Mouse (Mus musculus) T-helper 2 cell (primary cell): ENCODE measurements around the gene Klrb1b.

Source experiments
- in situ Hi-C: fragments of 300-600 bp; cut with MboI, MseI; formaldehyde crosslinking; loops from one replicate; pipeline ENCODE4 v1.15.1; 2025; ENCODE audit warnings: high pct_unique_total_duplicates

The Klrb1b gene

DNA sequence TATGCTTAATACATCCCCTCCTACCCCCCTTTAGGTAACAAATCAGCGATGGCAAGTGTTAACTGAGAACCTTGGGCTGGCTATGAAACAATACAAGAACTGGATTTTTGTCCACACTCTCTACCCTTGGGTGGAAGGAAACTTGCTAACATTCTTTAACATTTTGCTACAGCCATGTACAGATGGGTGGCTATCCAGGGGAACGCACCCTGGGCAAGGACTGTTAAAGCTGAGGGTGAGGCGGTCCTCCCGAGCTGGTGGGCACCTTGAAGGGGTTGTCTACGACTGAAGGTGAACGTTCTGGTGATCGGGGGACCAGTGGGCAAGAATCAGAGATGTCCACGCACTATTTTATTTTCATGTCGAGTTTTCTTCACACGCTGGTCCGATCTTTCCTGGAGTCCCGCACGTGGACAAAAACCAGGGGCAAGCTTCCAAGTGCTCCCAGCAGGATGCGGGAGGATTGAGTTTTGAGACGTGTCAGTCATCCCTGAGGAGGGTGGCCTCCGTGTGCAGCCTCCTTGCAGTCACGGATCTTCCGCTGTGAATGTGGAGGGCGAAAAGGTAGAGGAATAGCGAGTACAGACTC is 16.3 kb upstream of the Klrb1b start:
- in situ Hi-C loops, result loop anchor here (5.0 kb wide), 2 partner anchors 45 to 80 kb away; no protein-coding TSS in a partner anchor

DNA sequence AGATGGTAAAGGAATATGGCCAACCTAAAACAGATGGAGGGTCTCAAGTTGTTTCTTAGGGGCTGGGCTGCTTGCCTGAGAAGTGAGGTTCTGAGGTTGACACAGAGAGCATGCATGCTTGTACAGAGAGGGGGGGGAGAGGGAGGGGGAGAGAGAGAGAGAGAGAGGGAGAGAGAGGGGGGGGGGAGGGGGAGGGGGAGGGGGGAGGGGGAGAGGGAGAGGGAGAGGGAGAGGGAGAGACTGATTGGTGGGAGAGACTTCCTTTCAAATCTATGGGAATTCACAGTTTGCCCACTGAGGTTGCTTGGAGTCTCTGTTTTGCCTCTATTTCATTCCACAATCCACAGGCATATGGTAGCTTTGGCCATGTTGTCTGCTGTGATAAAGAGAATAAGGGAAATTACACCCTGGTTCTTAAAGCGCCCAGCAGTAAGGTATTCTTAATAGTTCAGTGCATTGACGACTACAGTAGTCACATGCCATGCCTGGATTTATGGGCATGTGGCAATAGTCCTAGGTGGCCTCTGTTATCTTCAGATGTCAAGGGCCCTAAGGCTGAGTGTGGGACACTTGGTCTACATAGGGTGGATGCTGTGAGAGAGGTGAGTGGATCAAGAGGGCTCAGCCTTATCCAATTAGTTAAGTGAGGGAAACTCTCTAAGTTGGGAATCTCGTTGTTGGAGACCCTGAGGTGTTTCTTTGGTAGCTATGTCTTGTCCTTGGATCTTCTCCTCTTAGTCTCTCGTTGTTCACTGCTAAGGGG is 15.4 kb upstream of the Klrb1b start:
- in situ Hi-C loops, result loop anchor here (5.0 kb wide), 2 partner anchors 44 to 79 kb away; no protein-coding TSS in a partner anchor

DNA sequence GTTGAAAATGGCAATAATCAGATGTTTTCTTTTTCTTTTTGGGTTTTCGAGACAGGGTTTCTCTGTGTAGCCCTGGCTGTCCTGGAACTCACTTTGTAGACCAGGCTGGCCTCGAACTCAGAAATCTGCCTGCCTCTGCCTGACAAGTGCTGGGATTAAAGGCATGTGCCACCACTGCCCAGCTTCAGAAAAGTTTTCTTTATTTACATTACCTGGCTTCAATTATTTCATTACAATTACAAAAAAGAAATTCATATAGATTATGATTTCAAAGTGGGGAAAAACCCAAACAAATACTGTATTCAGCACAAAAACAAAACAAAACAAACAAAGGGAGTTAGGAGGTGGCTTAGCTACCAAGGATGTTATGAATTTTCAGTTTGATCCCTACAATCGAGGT is 14.5 kb upstream of the Klrb1b start:
- in situ Hi-C loops, result loop anchor here (5.0 kb wide), 2 partner anchors 43 to 78 kb away; no protein-coding TSS in a partner anchor

DNA sequence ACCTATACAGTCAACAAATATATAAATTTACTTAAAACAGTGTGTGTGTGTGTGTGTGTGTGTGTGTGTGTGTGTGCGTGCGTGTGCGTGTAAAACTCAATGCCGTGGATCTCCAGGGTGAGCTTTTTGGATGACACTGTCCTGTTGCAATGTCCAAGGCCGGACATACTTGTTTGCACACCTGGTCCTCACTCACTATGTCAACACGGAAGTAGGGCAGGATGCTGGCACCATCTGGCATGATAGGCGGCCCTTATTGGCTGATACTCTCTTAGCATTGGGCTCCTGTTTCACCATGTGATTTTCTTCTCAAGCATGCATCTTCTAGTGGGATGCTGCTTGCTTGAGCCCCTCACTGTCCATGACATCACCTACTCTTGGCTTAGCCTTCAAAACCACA is 13.8 kb upstream of the Klrb1b start:
- in situ Hi-C loops, result loop anchor here (5.0 kb wide), 2 partner anchors 43 to 78 kb away; no protein-coding TSS in a partner anchor

DNA sequence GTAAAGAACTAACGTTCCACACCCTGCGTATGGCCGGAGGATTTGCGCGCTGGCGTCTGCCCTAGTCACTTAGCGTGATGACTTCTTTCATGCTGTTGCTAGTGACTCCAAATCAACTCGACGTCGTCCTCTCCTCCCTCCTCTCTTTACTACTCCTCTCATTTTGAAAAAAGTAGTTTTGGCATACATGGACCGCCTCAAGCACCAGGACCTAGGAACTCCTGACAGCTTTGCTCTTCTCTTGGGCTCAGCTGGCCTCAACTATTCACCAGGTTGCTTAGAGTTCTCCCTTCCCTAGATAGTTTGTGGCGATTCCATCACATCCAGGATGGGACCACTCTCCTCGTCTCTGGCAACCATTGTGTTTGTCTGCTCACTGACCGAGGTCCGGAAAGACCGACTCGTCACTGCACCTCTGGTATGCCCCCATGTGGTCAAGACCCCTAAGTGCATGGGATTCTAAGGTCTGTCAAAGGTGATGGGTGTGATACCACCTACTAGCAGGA is 13.2 kb upstream of the Klrb1b start:
- in situ Hi-C loops, result no loop called here

DNA sequence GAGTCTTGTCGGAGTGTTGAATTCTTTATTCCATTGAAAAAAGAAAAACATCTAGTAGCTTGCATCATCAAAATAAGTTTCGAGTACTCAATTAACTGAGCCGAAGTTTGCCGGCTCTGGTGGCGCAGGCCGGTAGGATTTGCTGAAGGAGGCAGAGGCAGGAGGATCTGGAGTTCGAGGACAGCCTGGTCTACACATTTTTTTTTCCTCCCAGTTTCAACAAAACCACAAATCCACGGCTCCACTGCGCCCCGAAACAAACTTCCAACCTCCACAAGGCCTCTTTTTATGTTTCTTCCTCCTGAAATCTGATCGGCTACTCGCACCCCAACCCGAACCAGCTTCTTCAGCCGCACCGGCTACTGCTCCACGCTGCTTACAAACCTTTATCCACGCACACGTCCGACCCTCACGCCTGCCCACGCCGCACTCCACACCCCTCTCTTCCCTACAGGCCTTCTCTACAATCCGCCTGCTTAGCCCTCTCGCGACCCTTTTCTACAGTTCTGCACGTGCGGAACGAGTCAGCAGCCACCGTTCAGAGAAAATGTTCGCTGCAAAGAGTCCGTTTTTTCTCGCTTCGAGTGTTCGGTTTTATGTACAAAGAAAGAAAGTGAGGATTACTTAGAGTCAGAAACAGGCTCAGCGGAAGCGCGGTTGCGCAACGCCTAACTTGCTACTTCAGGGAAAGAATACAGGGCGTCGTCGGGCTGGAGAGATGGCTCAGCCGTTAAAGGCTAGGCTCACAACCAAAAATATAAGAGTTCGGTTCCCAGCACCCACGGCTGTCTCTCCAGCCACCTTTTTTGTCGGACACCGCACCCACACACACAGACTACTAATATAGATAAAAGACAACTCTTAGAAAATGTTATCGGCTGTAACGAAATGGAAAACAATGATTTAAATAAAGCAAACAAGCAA is 12.5 kb upstream of the Klrb1b start:
- in situ Hi-C loops, result no loop called here

DNA sequence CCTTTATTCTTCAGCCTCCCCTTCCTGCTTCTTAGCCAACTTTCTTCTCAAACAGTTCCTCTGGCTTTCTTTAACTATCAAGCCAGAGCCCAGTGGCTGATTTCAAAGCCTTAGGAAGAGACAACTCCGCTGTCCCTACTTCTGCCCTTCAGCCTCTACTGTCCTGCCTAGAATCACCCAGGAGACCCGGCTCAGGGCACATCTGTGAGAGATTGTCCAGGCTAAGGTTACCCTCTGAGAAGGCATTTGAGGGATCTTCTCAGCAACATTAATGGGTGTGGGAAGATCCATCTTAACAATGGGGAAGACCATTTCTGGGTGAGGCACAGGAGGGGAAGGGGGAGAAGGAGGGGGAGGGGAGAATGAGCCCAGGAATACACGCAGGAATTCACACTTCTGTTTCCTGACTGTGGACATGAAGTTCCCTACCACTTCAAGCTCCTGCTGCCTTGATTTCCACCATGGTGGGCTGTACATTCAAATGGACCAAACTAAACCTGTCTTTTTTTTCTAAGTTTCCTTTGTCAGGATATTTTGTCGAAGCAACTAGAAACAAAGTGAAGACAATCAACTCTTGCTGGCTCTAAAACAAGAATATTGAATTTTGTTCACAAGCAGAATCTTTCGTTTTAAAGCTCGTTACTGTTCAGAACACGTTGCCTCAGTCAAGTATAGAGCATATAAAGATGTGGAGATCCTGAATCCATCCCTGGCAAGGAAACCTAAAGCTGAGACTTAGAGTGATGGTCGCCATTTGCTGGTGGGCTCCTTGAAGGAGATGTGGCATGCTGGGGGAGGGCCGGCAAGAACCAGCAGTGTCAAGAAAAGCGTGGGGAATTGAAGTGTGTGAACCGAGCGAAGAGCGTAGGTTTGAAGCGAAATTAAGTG is 11.6 kb upstream of the Klrb1b start:
- in situ Hi-C loops, result no loop called here

DNA sequence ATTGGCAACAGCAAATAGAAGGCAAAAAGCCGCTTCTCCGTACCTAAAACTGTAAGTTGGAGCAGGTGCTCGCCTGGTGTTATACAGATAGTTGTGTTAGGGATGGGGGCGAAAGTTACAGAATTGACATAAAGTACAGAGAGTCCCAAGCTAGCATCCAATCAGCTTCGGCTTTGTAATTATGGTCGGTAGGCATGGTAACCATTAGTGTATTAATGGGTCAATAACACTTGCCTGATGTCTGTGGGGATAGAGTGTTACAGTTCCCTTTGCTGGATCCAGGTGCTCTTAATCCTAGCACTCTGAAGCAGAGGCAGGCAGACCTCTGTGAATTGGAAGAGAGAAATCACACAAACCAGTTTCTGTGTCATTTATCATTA is 10.8 kb upstream of the Klrb1b start:
- in situ Hi-C loops, result no loop called here

DNA sequence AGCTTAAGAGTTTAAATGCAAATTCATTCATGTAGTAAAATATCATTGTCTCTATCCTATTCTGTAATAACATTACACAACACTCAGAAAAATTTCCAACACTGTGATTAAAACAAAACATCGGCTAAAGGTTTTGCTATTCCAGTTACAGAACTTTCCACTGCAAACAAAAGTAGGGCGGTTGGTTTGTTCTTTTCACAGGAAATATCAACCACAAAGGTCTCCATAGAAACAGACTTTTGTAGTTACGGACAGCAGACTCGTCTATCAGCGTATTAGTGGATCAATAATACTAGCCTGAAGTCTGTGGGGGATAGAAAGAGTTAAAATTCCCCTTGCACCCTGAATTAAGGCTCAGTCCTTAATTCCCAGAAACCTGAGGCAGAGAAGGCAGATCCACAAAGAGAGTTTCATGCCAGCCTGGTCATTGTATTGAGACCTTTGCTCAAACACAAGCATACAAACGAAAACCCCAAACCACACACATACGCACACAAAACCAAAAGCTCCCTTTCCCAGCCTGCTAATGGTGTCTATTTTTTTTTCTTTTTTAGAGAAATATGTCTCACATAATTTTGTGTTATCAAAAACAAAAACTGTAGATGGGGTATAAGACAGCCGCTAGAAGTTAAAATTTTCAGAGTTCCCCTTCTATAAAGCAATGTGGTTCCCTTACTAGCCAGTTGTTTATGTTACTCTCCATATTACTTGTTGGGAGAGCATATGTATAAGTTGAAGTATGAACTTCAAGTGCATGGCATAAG is 10.2 kb upstream of the Klrb1b start:
- in situ Hi-C loops, result no loop called here

DNA sequence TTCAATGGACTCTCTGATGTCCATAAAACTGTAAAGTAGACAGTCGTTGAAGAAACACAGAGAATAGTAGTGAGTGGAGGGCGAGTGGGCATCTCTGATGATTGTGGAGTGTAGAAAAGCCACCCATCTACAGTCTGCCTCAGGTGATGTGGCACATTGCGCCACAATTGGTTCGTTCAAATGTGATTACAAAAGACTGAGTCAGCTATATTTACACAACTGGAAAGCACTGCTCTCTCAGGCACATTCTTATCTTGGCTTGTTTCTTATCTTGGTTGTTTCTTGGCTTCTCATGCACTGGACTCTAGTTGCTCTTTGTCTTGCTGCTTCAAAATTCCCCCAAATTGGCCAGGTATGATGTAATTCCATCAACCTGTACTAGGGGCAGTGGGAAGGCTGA is 9.4 kb upstream of the Klrb1b start:
- in situ Hi-C loops, result no loop called here

DNA sequence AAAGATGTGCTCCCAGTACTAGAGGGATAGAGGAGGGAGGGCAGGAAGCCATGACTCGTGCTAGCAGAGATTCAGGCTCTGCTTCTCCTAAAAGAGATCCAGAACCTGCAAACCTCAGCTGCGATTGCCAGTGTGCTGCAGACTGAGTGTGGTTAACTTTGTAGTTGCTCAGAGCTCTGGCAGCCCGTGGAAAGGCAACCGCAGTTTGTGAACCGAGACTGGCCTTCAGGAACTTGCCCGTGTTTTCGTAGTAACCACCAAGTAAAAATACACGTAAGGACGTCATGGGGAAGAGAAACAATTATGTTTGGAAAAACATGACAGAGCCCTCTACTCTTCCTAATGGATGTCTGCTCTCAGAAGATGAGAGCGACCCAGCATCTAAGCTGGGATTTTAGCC is 6.9 kb upstream of the Klrb1b start:
- in situ Hi-C loops, result no loop called here

DNA sequence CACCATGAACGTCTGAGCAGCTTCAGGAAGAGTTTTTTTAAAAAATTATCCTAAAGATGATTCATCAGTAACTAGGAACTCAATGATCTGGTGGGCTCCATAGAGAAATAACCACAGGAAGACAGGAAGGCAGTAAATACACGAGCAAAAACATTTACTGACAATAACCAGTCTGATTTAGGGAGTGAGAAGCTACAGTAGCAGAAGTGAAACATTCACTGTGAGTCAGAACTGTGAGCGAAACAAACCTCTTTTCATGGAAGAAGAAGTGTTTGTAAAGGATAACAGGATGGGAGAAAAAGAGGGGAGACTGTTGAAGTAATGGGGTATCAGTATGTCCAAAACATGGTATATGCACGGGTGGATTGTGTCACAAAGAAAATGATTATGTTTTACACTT is 3.7 kb upstream of the Klrb1b start:
- in situ Hi-C loops, result no loop called here

DNA sequence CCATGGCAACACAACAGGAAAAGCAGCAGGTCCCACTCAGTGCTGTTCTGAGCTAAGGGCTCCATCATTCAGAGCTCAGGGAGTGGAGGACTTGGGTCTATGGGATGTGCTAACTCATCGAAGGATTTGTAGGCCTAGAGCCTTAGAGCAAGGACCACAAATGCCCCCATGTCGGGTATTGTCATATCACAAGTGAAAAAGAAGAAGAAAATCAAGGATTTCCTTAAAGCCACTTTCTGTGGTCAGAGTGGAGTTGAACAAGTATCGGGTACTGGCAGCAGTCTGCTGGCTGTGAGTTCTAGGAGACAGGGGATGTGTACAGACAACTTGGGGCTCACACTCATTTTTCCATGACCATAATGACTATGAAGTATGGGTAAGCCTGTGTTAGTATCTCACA is 650 bp upstream of the Klrb1b start:
- in situ Hi-C loops, result no loop called here

DNA sequence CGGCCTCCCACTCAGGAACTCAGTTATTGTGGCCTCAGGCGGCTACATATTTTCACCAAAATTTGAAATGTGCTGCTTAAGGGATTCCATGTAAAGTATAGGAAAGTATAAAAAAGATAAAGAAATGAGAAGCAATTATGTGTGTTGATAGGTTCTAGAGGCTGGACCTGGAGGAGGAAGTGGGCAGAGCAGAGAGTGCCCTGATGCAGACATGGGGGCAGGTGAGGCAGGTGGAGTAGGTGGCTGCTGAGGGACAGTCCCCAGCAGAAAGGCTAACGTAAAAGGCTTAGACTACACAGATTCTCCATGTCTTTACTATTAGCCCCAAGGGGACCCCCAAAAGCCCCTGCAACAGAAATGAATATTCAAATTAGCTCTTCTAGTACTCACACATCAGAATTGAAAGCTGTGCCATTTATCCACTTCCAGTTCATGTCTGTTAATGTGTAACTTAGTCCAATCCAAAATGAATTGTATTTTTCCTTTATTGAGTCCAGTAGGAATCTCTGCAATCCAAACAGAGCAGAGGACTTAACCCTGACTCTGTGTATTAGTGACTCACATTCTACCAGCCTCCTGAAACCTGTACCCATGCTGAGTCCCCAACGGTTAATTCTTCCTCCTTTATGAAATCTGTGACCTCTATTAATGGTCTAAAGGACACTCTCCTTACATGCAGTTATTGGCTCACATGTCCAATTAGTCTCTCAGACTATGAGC is 7.9 kb downstream of the Klrb1b start:
- in situ Hi-C loops, result no loop called here

DNA sequence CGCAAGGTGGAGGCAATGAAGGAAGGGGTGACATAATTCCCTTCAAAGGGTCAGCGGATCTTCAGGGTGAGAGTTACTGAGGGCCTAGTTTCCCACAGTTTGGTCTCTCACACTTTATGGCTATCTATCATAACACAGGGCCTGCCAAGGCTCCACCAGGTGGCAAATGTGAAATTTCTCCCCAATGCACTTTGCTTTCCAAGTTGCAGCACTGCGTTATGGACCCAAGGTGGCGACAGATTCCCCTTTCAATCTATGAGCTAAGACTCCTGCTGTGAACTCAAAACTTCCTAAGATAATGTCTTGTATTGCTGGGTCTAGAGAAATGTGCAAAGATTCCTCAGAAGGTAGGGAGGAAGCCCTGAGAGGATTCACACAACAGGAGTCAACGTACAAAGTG is 17.6 kb downstream of the Klrb1b start:
- in situ Hi-C loops, result no loop called here

DNA sequence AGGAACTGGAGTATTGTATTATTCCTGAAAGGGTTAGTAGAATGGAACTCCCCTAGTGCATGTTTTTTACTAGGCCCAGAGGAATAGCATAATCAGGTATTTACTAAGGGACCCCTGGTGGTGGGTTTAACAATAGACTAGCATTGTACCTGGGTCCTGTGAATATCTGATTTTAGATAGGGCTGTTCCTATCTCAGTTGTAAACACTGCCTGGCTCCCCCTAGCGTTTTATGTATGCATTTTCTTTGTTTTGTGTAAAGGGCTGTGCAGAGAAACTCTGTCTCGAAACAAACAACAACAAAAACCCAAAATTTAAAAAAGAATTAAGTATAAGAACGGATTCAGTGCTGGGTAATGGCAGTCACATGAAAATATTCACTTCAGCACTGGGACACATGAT is 19.1 kb downstream of the Klrb1b start:
- in situ Hi-C loops, result no loop called here

DNA sequence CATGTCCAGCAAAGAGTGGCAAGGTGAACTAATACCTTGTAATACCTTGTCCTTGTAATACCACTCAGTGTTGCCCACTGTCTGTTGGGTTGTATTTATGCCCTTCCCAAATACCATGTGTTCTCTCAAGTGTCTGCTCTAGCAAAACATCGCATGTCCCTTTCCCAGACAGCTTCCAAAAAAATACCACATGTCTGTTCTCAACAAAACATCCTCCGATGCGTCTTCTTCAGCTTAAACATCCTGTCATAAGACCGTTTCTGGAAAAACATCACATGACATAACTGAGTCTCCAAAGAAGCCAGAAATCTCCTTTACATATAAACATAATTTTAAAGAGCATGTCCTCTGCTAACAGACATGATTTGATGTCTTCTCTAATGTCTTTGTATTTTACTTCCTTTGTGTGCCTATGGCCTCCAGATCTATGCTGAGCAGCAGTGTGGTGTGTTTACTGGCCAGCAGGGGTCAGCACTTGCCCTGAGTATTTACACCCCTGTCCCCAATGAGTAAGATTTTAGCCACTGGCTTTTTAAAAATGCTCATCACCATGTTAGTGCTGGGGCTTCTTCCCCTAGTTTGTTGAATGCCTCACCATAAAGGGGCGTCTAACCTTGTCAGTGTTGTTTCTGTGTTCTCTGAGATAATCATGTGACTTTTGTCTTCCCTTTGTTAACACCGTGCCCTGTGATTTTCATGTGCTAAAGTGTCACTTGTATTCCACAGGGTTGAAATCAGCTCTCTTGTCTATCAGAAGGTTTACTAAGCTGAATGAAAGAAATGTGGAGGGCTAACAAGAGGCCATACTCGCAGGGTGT is 21.1 kb downstream of the Klrb1b start:
- in situ Hi-C loops, result loop anchor here (5.0 kb wide), 1 partner anchor 43 kb away; no protein-coding TSS in a partner anchor

DNA sequence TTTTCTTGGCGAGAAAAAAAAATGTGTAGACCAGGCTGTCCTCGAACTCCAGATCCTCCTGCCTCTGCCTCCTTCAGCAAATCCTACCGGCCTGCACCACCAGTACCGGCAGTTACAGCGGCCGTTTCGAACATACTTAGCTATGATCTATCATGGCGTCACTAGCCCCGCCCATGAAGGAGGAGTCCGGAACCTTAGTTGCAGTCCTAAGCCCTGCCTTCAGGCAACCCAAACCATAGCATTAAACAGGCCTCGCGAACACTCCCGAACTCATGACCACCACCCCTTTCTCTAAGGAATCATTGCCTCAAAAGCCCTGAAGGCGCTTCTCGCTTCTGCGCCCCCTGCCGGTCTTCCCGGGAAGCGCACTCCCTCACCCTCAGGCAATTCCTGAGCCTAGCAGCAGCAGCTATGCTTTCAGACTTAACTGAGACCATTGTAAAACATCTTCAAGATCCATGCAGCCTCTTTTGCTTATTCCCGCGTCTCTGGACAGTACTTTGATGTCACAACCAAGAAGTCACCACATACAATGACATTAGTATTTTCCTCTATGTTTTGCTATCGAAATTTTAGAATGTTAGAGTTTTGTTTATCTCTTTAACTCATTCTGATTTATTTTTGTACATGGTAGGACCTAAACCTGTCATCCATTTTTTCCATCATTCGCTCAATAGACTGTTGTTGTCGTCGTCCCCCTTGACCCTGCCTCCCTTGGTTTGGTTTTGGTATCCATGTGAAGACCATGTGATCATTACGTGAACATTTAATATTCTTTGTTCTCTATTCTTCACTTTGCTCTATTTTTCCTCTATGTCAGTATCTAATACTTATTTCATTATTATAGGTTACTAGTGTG is 22.9 kb downstream of the Klrb1b start:
- in situ Hi-C loops, result loop anchor here (5.0 kb wide), 1 partner anchor 41 kb away; no protein-coding TSS in a partner anchor
